Mouse (Mus musculus) limb, embryonic 12.5 days (tissue): Measurements from ENCODE around the gene Caln1. TPM values are rescaled to one million over a fixed set of nuclear protein-coding genes. Genes with fewer than 3 reads are reported as not detected.

ENCODE experiments used
- ATAC-seq: fragments of 200-750 bp; cut with Nextera tagmentation; 2 replicates; pipeline ENCODE4 v1.8.0; 2017; ENCODE audit warnings: low read depth, moderate TSS enrichment; ENCODE audit not compliant: insufficient number of reproducible peaks, insufficient read depth, low FRiP score, low TSS enrichment
- H3K27ac ChIP-seq: fragments of 300-500 bp; sonication (generic); 2 replicates; pipeline ENCODE4 v1.5.1; 2016; ENCODE audit warnings: mild to moderate bottlenecking, moderate library complexity
- H3K27me3 ChIP-seq: fragments of 300-500 bp; sonication (generic); 2 replicates; pipeline ENCODE4 v1.6.1; 2016; ENCODE audit warnings: mild to moderate bottlenecking, moderate library complexity
- H3K36me3 ChIP-seq: fragments of 300-500 bp; sonication (generic); 2 replicates; pipeline ENCODE4 v1.6.1; 2016; ENCODE audit warnings: mild to moderate bottlenecking, moderate library complexity
- H3K4me1 ChIP-seq: fragments of 300-500 bp; sonication (generic); replicated peaks from 2 replicates; pipeline ENCODE4 v1.6.1; 2016
- H3K4me2 ChIP-seq: fragments of 300-500 bp; sonication (generic); 2 replicates; pipeline ENCODE4 v1.6.1; 2016; ENCODE audit warnings: mild to moderate bottlenecking, moderate library complexity
- H3K4me3 ChIP-seq: fragments of 300-500 bp; sonication (generic); replicated peaks from 2 replicates; pipeline ENCODE4 v1.5.1; 2016; ENCODE audit warnings: mild to moderate bottlenecking
- H3K9ac ChIP-seq: fragments of 300-500 bp; sonication (generic); replicated peaks from 2 replicates; pipeline ENCODE4 v1.6.1; 2016; ENCODE audit warnings: mild to moderate bottlenecking, moderate library complexity
- H3K9me3 ChIP-seq: fragments of 300-500 bp; sonication (generic); 2 replicates; pipeline ENCODE4 v1.6.1; 2016; ENCODE audit warnings: mild to moderate bottlenecking, moderate library complexity
- WGBS: fragments of 180-500 bp; shearing (Covaris S2); methylation state at CpG from one replicate; pipeline ENCODE4 v1.1.7; 2016; 5-methylcytosine and 5-hydroxymethylcytosine counted together
- polyA plus RNA-seq: library from polyadenylated mRNA; unstranded; fragments of >200 nt; fragmentation: Nextera tagmentation; extraction: Ambion mirVana; gene quantifications from 2 replicates; pipeline ENCODE4 v1.2.1, GENCODE M21; 2016

Caln1 gene
- polyA plus RNA-seq, 1 experiment from 2014 or later: 0.73 TPM

DNA sequence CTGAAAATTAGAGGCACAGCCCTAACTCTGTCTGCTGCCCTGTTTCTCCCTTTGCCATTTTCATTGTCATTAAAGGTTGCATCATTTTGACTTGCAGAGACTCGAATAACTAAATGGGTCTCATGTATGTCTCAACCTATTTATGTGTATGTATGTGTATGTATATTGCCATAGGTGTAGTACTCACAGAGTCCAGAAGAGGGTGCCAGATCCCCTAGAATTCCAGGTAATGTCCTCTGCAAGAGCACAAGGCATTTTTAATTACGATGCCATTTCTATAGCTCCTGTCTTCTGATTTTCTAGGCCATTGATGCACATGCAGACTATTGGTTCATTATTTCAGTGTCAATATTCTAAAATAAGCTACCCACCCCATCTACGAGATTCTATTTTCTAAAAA, 388.3 kb downstream of the Caln1 start:
- H3K4me3 ChIP-seq: no peak overlapping the region
- ATAC-seq: no peak
- no peak overlapping the region for H3K4me2 ChIP-seq
- no peak overlapping the region for H3K9ac ChIP-seq
- H3K27me3 ChIP-seq: no peaks in the 10 kb centered on the region
- H3K27ac ChIP-seq: no peak overlapping the region
- peaks cover 5% of the 10 kb centered on the region; the same call in 1 of the 2 replicates for H3K9me3 ChIP-seq
- 96% methylated on average over 3 of the region's 3 CpGs for WGBS
- no peaks in the 10 kb centered on the region for H3K4me1 ChIP-seq
- H3K36me3 ChIP-seq: no peaks in the 10 kb centered on the region

DNA sequence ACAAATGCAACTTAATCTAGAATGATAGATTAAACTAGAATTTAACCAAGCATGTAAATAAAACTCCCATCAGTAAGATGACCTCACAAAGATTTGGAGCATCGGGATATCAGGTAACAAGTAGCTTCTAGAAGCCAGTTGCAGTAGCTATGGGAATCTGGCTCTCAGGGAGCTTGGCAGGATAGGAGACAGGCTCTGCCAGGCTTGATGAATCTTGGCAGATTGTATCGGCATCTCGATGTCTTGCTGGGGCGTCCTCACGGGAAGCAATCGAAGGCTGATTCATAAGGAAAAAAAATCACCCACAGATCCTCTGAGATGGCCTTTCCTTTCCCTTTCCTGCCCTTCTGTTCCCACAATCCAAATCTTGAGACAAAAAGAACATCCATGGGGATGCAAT, 396.5 kb downstream of the Caln1 start:
- Histone ChIP-seq H3K4me3 (no peak overlapping the region), H3K27me3 (no peaks in the 10 kb centered on the region), H3K9ac (no peak overlapping the region), H3K4me2 (no peak overlapping the region), H3K4me1 (no peaks in the 10 kb centered on the region), H3K9me3 (no peaks in the 10 kb centered on the region), H3K27ac (no peak overlapping the region), H3K36me3 (no peaks in the 10 kb centered on the region)
- WGBS: 94% methylated on average over 6 of the region's 6 CpGs
- no peak for ATAC-seq

DNA sequence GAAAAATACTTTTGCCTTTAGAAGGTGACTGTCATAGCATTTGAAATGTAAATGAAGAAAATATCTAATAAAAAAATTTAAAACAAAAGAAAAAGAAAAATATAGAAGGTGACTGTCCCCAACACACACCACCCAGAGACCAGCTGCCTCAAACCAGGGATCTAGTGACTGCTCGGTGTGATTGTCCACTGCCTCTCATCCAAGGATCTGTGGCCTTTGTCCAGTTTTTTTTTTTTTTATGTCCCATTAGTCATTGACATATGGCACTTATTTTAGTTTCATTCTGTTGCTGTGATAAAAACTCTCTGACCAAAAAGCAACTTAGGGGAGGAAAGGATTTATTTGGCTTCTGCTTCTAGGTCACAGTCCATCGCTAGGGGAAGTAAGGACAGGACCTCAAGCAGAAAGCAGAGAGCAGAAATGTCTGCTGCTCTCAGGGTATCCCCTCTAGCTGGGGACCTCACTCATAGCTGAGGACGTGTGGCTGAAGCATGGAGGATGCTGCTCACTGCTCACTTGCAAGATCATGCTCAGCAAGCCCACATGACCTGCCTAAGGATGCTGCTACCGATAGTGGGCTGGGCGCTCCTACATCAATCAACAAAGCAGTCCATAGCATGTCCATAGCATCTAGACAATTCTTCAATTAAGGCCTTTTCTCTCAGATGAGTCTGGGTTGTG, 401.9 kb downstream of the Caln1 start:
- H3K9ac ChIP-seq: no peak overlapping the region
- no peak for ATAC-seq
- no peaks in the 10 kb centered on the region for H3K9me3 ChIP-seq
- H3K4me2 ChIP-seq: no peak overlapping the region
- 76% methylated on average over 5 of the region's 5 CpGs for WGBS
- no peak overlapping the region for H3K27ac ChIP-seq
- no peaks in the 10 kb centered on the region for H3K27me3 ChIP-seq
- H3K4me1 ChIP-seq: no peaks in the 10 kb centered on the region
- no peaks in the 10 kb centered on the region for H3K36me3 ChIP-seq
- H3K4me3 ChIP-seq: no peak overlapping the region

DNA sequence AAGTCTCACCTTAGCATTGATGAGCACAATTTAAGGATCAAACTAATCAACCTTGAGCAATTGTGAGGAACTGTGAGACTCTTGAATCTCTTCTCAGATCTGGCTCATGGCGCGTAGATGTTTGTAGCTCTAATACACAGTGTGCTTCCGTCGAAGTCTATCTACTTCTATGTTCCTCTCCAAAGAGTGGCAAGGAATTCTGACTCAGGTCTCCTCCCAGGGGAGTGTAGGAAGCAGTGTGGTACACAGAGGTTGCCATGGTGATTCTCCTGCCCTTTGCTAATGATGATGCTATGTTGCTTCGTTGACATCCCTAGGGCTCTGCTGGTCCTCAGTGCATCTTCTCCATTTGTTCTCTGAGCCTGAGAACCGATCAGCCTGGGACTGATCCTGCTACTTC, 403.2 kb downstream of the Caln1 start:
- Histone ChIP-seq H3K27me3 (no peaks in the 10 kb centered on the region), H3K36me3 (no peaks in the 10 kb centered on the region), H3K4me1 (no peaks in the 10 kb centered on the region), H3K4me2 (no peak overlapping the region), H3K9ac (no peak overlapping the region), H3K27ac (no peak overlapping the region), H3K9me3 (no peaks in the 10 kb centered on the region), H3K4me3 (no peak overlapping the region)
- 86% methylated on average over 6 of the region's 6 CpGs for WGBS
- ATAC-seq: no peak

DNA sequence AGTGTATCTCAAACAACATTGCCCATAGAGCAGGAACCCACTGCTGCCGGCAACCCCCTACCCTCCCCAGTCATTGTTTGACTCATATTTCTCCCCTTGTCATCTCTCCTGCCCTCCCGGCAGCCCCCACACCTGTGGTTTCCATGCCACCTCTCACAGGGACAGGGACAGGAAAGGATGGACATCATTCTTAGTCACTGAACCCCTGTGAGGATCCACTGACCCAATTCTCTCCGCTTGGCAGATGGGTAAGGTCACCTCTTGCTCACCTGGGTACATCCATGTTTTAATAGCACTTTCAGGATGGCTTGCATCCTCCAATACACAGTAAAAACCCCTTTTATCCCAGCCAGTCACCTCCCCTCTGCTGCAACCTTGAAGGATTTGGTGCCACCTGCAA, 405.7 kb downstream of the Caln1 start:
- Histone ChIP-seq H3K27me3 (no peaks in the 10 kb centered on the region), H3K4me3 (no peak overlapping the region), H3K9me3 (no peaks in the 10 kb centered on the region), H3K27ac (no peak overlapping the region), H3K4me1 (no peaks in the 10 kb centered on the region), H3K4me2 (no peak overlapping the region), H3K9ac (no peak overlapping the region), H3K36me3 (no peaks in the 10 kb centered on the region)
- no peak for ATAC-seq
- 87% methylated on average over 3 of the region's 3 CpGs for WGBS

DNA sequence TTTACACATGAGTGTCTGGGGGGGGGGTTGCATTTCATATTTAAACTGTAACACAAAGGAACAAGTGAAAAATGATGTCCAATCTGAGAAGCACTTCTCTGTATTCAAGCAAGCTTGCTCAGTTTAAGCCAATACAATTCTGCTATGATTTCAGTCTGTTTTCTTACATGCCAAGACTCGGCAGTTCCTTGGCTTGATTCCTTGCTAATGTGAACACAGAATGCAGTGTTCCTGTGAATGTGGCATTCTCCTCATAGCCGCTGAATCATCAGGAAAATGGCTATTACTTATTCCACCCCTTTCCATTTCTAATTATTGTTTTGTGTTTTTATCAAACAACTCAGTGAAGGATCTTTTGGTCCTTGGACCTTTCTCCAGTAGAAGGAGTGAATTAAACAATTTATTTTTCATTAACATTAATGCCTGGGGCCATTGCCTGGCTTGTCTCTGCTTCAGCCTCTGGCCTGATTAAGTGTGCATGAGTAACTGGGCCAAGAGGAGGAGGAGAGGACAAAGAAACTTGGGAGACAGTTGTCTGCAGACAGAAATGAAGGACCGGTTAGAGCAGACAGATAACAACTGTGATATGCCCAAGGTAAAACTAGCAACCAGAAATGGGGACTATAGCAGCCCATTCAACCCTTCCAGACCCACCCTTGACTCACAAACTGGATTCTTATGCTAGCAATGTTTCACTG, 423.6 kb downstream of the Caln1 start:
- no peak for ATAC-seq
- H3K27ac ChIP-seq: no peak overlapping the region
- no peak overlapping the region for H3K4me3 ChIP-seq
- WGBS: 89% methylated on average over 3 of the region's 3 CpGs
- no peaks in the 10 kb centered on the region for H3K4me1 ChIP-seq
- no peak overlapping the region for H3K9ac ChIP-seq
- no peaks in the 10 kb centered on the region for H3K27me3 ChIP-seq
- H3K4me2 ChIP-seq: no peak overlapping the region
- no peaks in the 10 kb centered on the region for H3K36me3 ChIP-seq
- H3K9me3 ChIP-seq: no peaks in the 10 kb centered on the region

DNA sequence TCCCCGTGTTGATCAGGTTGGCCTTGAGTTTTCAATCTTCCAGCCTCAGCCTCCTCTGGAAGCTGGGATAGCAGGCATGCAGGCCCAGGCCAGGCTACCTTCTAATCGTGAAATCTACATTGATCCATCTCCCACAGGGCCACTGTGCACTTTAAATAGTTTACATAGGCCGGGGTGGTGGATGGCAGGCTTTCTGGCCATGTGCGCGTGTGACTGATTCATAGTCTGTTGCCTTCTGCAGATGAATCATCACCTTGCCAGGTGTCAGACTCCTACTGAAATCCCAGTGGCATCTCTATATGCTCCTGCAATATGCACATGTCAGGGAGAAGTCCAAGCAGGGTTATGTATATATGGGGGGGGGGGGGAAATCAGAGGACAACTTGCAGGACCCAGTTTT, 428.5 kb downstream of the Caln1 start:
- Histone ChIP-seq H3K9ac (no peak overlapping the region), H3K4me3 (no peak overlapping the region), H3K4me1 (no peaks in the 10 kb centered on the region), H3K36me3 (no peaks in the 10 kb centered on the region), H3K4me2 (no peak overlapping the region), H3K27ac (no peak overlapping the region), H3K9me3 (0 out of 2 replicates have a peak, but pooled peaks cover 4% of the 10 kb centered on the region), H3K27me3 (no peaks in the 10 kb centered on the region)
- ATAC-seq: no peak
- WGBS: 81% methylated on average over 5 of the region's 5 CpGs

DNA sequence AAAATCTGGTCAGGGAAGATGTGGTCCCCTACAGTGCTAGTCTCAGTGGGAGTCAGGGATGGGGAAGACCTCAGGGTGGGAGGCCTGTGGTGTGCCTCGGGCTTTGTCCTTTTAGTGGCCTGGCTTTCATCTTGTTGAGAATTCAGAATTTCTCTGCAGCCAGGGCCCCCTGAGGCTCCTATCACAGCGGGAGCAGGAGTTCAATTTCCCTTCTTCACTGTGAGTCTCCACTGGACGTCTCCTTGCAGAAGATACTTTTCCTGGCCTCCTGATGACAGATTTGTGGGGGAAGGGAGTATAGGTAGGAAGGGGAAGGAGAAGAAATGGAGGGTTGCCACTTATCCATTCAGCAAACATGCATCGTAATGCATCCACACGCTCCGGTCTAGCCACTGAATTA, 441.1 kb downstream of the Caln1 start:
- no peak overlapping the region for H3K27ac ChIP-seq
- no peak overlapping the region for H3K4me2 ChIP-seq
- ATAC-seq: no peak
- peaks cover 12% of the 10 kb centered on the region for H3K9me3 ChIP-seq
- H3K36me3 ChIP-seq: no peaks in the 10 kb centered on the region
- H3K27me3 ChIP-seq: no peaks in the 10 kb centered on the region
- 32% methylated on average over 6 of the region's 6 CpGs for WGBS
- no peaks in the 10 kb centered on the region for H3K4me1 ChIP-seq
- H3K4me3 ChIP-seq: no peak overlapping the region
- no peak overlapping the region for H3K9ac ChIP-seq

DNA sequence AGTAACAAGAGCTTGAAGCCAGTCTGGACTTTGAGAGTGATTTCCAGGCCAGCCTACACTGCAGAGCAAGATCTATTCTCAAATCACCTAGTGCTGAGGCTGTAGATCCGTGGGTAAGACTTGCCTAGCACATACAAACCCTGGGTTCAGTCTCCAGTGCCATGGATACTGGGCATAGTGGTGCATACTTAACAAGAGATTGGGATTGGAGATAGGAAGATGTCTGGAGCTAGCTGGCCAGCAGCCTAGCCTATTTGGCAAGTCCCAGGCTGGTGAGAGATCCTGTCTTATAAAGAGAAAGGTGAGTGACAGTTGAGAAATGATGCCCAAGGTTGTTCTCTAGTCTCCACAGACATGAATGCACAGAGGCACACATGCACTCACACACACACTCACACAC, 441.6 kb downstream of the Caln1 start:
- no peaks in the 10 kb centered on the region for H3K36me3 ChIP-seq
- no peaks in the 10 kb centered on the region for H3K27me3 ChIP-seq
- no peak overlapping the region for H3K4me3 ChIP-seq
- H3K9ac ChIP-seq: no peak overlapping the region
- no peaks in the 10 kb centered on the region for H3K4me1 ChIP-seq
- H3K9me3 ChIP-seq: peaks cover 12% of the 10 kb centered on the region
- no peak for ATAC-seq
- 29% methylated on average over 1 of the region's 1 CpGs for WGBS
- H3K27ac ChIP-seq: no peak overlapping the region
- no peak overlapping the region for H3K4me2 ChIP-seq

DNA sequence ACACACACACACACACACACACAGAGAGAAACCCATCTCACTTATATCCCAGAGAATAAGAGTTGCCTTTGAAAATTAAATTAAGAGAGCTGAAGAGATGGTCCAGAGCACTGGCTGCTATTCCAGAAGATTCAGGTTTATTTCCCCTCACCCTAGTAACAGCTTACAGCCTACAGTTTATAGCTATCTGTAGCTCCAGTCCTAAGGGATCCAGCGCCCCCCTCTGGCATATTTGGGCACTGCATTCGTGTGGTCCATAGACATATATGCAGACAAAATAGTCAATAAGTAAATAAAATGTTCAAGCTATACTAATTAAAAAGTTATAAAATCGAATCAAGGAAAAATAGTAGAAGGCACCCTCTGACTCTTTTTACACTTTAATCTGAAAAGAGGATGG, 442.0 kb downstream of the Caln1 start:
- Histone ChIP-seq H3K4me1 (no peaks in the 10 kb centered on the region), H3K36me3 (no peaks in the 10 kb centered on the region), H3K27me3 (no peaks in the 10 kb centered on the region), H3K4me3 (no peak overlapping the region), H3K9me3 (peaks cover 12% of the 10 kb centered on the region), H3K4me2 (no peak overlapping the region), H3K27ac (no peak overlapping the region), H3K9ac (no peak overlapping the region)
- WGBS: 34% methylated on average over 3 of the region's 3 CpGs
- no peak for ATAC-seq

DNA sequence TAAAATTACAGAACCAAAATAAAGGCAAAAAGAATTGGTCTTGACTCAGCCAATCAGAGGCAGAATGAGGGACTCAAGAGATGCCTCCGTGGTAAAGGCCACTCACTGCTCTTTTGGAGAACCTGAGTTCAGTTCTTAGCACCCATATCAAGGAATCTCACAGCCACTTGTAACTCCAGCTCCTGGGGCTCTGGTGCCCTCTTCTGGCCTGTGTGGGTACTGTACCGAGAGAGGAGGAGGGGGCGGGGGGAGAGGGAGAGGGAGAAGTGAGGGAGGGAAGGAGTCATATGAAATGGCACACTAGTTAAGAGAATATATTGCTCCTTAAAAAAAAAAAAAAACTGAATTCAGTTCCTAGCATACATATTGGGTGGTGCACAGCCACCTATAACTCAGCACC, 442.7 kb downstream of the Caln1 start:
- H3K27ac ChIP-seq: no peak overlapping the region
- H3K4me3 ChIP-seq: no peak overlapping the region
- no peaks in the 10 kb centered on the region for H3K36me3 ChIP-seq
- peaks cover 12% of the 10 kb centered on the region for H3K9me3 ChIP-seq
- ATAC-seq: no peak
- no peak overlapping the region for H3K9ac ChIP-seq
- no peaks in the 10 kb centered on the region for H3K27me3 ChIP-seq
- H3K4me2 ChIP-seq: no peak overlapping the region
- no peaks in the 10 kb centered on the region for H3K4me1 ChIP-seq
- 80% methylated on average over 3 of the region's 3 CpGs for WGBS

DNA sequence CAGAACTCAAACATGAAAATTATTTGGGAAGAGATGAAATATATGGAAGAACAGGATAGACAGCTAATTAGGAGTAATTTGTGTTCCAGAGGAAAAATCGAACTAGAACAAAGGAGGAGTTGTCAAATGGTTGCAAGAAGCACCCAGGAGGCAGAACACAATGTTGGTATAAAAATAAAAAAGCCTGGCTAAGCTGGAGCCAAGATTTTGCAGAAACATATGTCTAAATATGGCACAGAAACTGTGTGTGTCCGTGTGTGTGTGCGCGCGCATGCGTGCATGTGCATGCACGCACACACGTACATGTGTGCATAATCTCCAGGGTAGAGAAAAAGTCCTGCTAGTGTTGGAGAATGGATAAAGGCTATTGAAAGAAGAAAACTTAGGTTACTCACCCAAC, 443.3 kb downstream of the Caln1 start:
- ATAC-seq: no peak
- H3K27ac ChIP-seq: no peak overlapping the region
- H3K9ac ChIP-seq: no peak overlapping the region
- no peaks in the 10 kb centered on the region for H3K36me3 ChIP-seq
- no peaks in the 10 kb centered on the region for H3K27me3 ChIP-seq
- peaks cover 12% of the 10 kb centered on the region for H3K9me3 ChIP-seq
- WGBS: 93% methylated on average over 8 of the region's 8 CpGs
- no peak overlapping the region for H3K4me2 ChIP-seq
- no peaks in the 10 kb centered on the region for H3K4me1 ChIP-seq
- H3K4me3 ChIP-seq: no peak overlapping the region
